Mouse (Mus musculus) right cerebral cortex, adult 18-20 months (tissue): ENCODE data around the gene Ak7.

ENCODE experiments used
- DNase-seq: peaks from one replicate; pipeline ENCODE4 v3.0.0; 2022; ENCODE audit warnings: mixed read lengths

Gene Ak7

GRCm38 (mm10) chr12:105794896-105795295, 89.1 kb downstream of the Ak7 start:
- no peak for DNase-seq

GRCm38 (mm10) chr12:105798001-105798400, 92.2 kb downstream of the Ak7 start:
- no peak for DNase-seq

DNA sequence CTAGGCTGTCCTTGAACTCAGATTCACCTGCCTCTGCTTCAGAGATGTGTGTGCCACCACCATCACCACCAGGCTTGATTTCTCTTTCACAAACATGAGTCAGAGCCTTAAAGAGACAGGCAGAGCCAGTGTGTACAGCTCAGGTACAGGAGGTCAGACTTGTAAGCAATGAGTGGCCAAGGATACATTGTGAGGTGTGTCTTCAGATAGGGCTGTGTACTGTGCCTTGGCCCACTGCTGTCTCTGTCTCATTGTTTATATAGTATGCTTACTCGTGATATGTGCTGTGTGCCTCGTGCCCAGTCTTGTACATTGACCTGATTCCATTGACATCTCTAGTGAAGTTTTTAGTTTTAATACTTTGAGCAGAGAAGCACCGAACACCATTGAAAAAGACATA, 100.0 kb downstream of the Ak7 start:
- DNase-seq, result no peak

DNA sequence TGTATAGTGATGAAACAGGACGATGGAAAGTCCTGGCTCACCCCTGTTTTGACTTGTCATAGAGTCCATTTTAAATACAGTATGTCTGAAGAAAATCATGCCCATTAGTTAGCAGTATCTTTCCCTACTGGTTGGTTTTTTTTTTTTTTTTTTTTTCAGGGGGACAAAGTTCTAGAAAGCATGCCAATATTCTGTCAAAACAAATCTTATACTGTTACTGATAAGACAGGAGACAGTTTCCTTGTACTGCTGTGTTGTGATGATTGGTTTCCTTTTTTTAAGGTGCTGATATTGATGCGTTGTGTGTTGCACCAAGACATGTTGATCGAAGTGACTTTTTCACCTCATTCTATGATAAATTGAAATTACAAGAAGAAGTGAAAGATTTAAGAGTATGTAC, 100.4 kb downstream of the Ak7 start:
- no peak for DNase-seq

- DNase-seq, result no peak
Measured at GRCm38 (mm10) chr12:105807416-105807815, 101.6 kb downstream of the Ak7 start.

GRCm38 (mm10) chr12:105808945-105809344, 103.2 kb downstream of the Ak7 start:
- no peak for DNase-seq

GRCm38 (mm10) chr12:105810608-105811007, 104.8 kb downstream of the Ak7 start:
- no peak for DNase-seq

DNA sequence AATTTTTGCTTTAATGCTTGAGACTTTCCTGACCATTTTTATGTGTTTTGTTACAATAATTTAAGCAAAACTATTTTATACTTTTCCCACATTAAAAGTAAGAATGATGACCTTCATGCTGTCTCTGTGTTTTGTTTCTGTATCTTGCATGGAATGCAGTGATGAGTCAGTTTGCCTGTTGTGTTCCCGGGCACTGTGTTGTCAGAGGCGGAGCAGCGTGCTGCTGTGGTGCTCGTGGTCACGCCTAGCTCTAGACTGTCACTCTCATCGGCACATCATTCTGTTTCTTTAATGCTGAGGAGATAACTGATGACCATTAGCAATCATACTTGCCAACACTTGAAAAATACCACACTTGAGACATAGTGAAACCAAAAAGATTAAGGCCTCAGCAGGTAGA, 108.2 kb downstream of the Ak7 start:
- no peak for DNase-seq

GRCm38 (mm10) chr12:105823472-105823871, 117.7 kb downstream of the Ak7 start:
- DNase-seq, result no peak

- DNase-seq, result no peak
Measured at GRCm38 (mm10) chr12:105824743-105825142, 119.0 kb downstream of the Ak7 start.

- DNase-seq, result no peak
Measured at GRCm38 (mm10) chr12:105825266-105825665, 119.5 kb downstream of the Ak7 start.
